Mouse (Mus musculus): ENCODE data around the gene Zfp981. TPM values are rescaled to one million over a fixed set of nuclear protein-coding genes. Genes with fewer than 3 reads are reported as not detected.

Zfp981 gene
- polyA plus RNA-seq, 1 experiment: 0.06 TPM

Other genes starting within 250 kb of the Zfp981 start
- gene Zfp992, start 53.0 kb upstream of the Zfp981 start, polyA plus RNA-seq (2012; fragmentation: generic; extraction: Trizol): 1.0 TPM
- 0.70 TPM for gene Zfp993, start 108.9 kb downstream of the Zfp981 start, polyA plus RNA-seq (2012; fragmentation: generic; extraction: Trizol)